Mouse (Mus musculus): ENCODE results near the gene Unc13c. TPM values are rescaled to one million over a fixed set of nuclear protein-coding genes. Genes with fewer than 3 reads are reported as not detected.

Unc13c gene
- polyA plus RNA-seq, 1 experiment = 41.2 TPM

- Histone ChIP-seq H3K4me1 (ENCODE audit: control insufficient read depth, insufficient read depth, low read length) (peaks cover 32% of the 10 kb centered on the region), H3K27me3 (ENCODE audit: control insufficient read depth, insufficient read depth, low read length) (no peaks in the 10 kb centered on the region), H3K4me3 (replicated peaks; ENCODE audit: insufficient read depth, low read depth, low read length) (no peak overlapping the region), H3K27ac (ENCODE audit: insufficient read depth, low read length) (peak overlapping the region; percentile 70)
- WGBS = 43% methylated on average over 11 of the region's 11 CpGs
- TF ChIP-seq POLR2A (IDR thresholded peaks at IDR 0.05; ENCODE audit: borderline replicate concordance, insufficient read depth, low read length) = no peak
- TF ChIP-seq CTCF (IDR thresholded peaks at IDR 0.05; ENCODE audit: borderline replicate concordance, insufficient read depth, low read depth, low read length) = no peak
- DNase-seq = peak; percentile 77 to 82
Observed at GRCm38 (mm10) chr9:73922449-73923115, 46.2 kb downstream of the Unc13c start.

- H3K27ac ChIP-seq (ENCODE audit: insufficient read depth, low read length) = no peak overlapping the region
- H3K4me1 ChIP-seq (ENCODE audit: control insufficient read depth, insufficient read depth, low read length) = no peaks in the 10 kb centered on the region
- WGBS = 75% methylated on average over 4 of the region's 4 CpGs
- no peak overlapping the region for H3K4me3 ChIP-seq (replicated peaks; ENCODE audit: insufficient read depth, low read depth, low read length)
- no peaks in the 10 kb centered on the region for H3K27me3 ChIP-seq (ENCODE audit: control insufficient read depth, insufficient read depth, low read length)
- no peak for TF ChIP-seq CTCF (IDR thresholded peaks at IDR 0.05; ENCODE audit: borderline replicate concordance, insufficient read depth, low read depth, low read length)
- TF ChIP-seq POLR2A (IDR thresholded peaks at IDR 0.05; ENCODE audit: borderline replicate concordance, insufficient read depth, low read length) = no peak
- no peak for DNase-seq
Observed at GRCm38 (mm10) chr9:73905959-73906358, 62.8 kb downstream of the Unc13c start.

- Histone ChIP-seq H3K4me3 (replicated peaks; ENCODE audit: insufficient read depth, low read depth, low read length) (no peak overlapping the region), H3K27ac (ENCODE audit: insufficient read depth, low read length) (no peak overlapping the region), H3K27me3 (ENCODE audit: control insufficient read depth, insufficient read depth, low read length) (no peaks in the 10 kb centered on the region), H3K4me1 (ENCODE audit: control insufficient read depth, insufficient read depth, low read length) (peaks cover 3% of the 10 kb centered on the region; the same call in 1 of the 2 replicates)
- TF ChIP-seq POLR2A (IDR thresholded peaks at IDR 0.05; ENCODE audit: borderline replicate concordance, insufficient read depth, low read length) (no peak), CTCF (IDR thresholded peaks at IDR 0.05; ENCODE audit: borderline replicate concordance, insufficient read depth, low read depth, low read length) (no peak)
- DNase-seq = no peak
- 65% methylated on average over 3 of the region's 3 CpGs for WGBS
Observed at GRCm38 (mm10) chr9:73898516-73898915, 70.2 kb downstream of the Unc13c start.

GRCm38 (mm10) chr9:73896210-73896609, 72.6 kb downstream of the Unc13c start:
- no peaks in the 10 kb centered on the region for H3K27me3 ChIP-seq (ENCODE audit: control insufficient read depth, insufficient read depth, low read length)
- no peak overlapping the region for H3K4me3 ChIP-seq (replicated peaks; ENCODE audit: insufficient read depth, low read depth, low read length)
- H3K4me1 ChIP-seq (ENCODE audit: control insufficient read depth, insufficient read depth, low read length) = peaks cover 3% of the 10 kb centered on the region; the same call in 1 of the 2 replicates
- H3K27ac ChIP-seq (ENCODE audit: insufficient read depth, low read length) = no peak overlapping the region
- TF ChIP-seq POLR2A (IDR thresholded peaks at IDR 0.05; ENCODE audit: borderline replicate concordance, insufficient read depth, low read length) = no peak
- no peak for TF ChIP-seq CTCF (IDR thresholded peaks at IDR 0.05; ENCODE audit: borderline replicate concordance, insufficient read depth, low read depth, low read length)
- 22% methylated on average over 3 of the region's 3 CpGs for WGBS
- DNase-seq = no peak

GRCm38 (mm10) chr9:73883587-73883986, 85.2 kb downstream of the Unc13c start:
- TF ChIP-seq CTCF (IDR thresholded peaks at IDR 0.05; ENCODE audit: borderline replicate concordance, insufficient read depth, low read depth, low read length) (no peak), POLR2A (IDR thresholded peaks at IDR 0.05; ENCODE audit: borderline replicate concordance, insufficient read depth, low read length) (no peak)
- 75% methylated on average over 1 of the region's 1 CpGs for WGBS

GRCm38 (mm10) chr9:73883143-73883542, 85.6 kb downstream of the Unc13c start:
- Histone ChIP-seq H3K27me3 (ENCODE audit: control insufficient read depth, insufficient read depth, low read length) (no peaks in the 10 kb centered on the region), H3K4me3 (replicated peaks; ENCODE audit: insufficient read depth, low read depth, low read length) (no peak overlapping the region), H3K4me1 (ENCODE audit: control insufficient read depth, insufficient read depth, low read length) (peaks cover 11% of the 10 kb centered on the region), H3K27ac (ENCODE audit: insufficient read depth, low read length) (peak overlapping the region; percentile 72)
- TF ChIP-seq CTCF (IDR thresholded peaks at IDR 0.05; ENCODE audit: borderline replicate concordance, insufficient read depth, low read depth, low read length) = no peak
- no peak for TF ChIP-seq POLR2A (IDR thresholded peaks at IDR 0.05; ENCODE audit: borderline replicate concordance, insufficient read depth, low read length)
- DNase-seq = peak in 1 of 2 experiments; percentile 67
- 32% methylated on average over 1 of the region's 1 CpGs for WGBS

More at GRCm38 (mm10) chr9:73883587-73883986, 85.2 kb downstream of the Unc13c start:
- H3K27me3 ChIP-seq (ENCODE audit: control insufficient read depth, insufficient read depth, low read length) = no peaks in the 10 kb centered on the region
- H3K4me3 ChIP-seq (replicated peaks; ENCODE audit: insufficient read depth, low read depth, low read length) = no peak overlapping the region
- H3K27ac ChIP-seq (ENCODE audit: insufficient read depth, low read length) = peak overlapping the region; percentile 72; the same call in 1 of the 2 replicates
- peaks cover 11% of the 10 kb centered on the region for H3K4me1 ChIP-seq (ENCODE audit: control insufficient read depth, insufficient read depth, low read length)
- no peak for DNase-seq

GRCm38 (mm10) chr9:73882393-73882919, 86.3 kb downstream of the Unc13c start:
- H3K27me3 ChIP-seq (ENCODE audit: control insufficient read depth, insufficient read depth, low read length) = no peaks in the 10 kb centered on the region
- DNase-seq = peak in 1 of 2 experiments; percentile 22
- peak overlapping the region; percentile 66 for H3K27ac ChIP-seq (ENCODE audit: insufficient read depth, low read length)
- WGBS = 62% methylated on average over 5 of the region's 5 CpGs
- no peak overlapping the region for H3K4me3 ChIP-seq (replicated peaks; ENCODE audit: insufficient read depth, low read depth, low read length)
- H3K4me1 ChIP-seq (ENCODE audit: control insufficient read depth, insufficient read depth, low read length) = peaks cover 11% of the 10 kb centered on the region
- TF ChIP-seq CTCF (IDR thresholded peaks at IDR 0.05; ENCODE audit: borderline replicate concordance, insufficient read depth, low read depth, low read length) (no peak), POLR2A (IDR thresholded peaks at IDR 0.05; ENCODE audit: borderline replicate concordance, insufficient read depth, low read length) (no peak)
